Mouse (Mus musculus) thymus, adult 2 months (tissue): ENCODE measurements around the gene Aktip.

Source experiments
- CTCF ChIP-seq: fragments of 200-500 bp; IDR thresholded peaks from 2 replicates; pipeline ENCODE4 v1.5.1; 2012; ENCODE audit warnings: mild to moderate bottlenecking, control low read depth, low read length, moderate library complexity, borderline replicate concordance; ENCODE audit not compliant: control insufficient read depth, poor library complexity, insufficient read depth; ENCODE audit errors: extremely low read depth
- POLR2A ChIP-seq: fragments of 200-500 bp; IDR thresholded peaks from 2 replicates; pipeline ENCODE4 v1.6.1; 2012; ENCODE audit warnings: mild to moderate bottlenecking, low read length, control low read depth, moderate library complexity; ENCODE audit not compliant: control insufficient read depth, poor library complexity, insufficient read depth; ENCODE audit errors: extremely low read depth

- TF ChIP-seq CTCF (no peak), POLR2A (no peak)
Measured at GRCm38 (mm10) chr8:91196661-91197060, 3.1 kb downstream of the Aktip start.
